20 mouse cellular contexts compared by ENCODE assay signal in the genomic region with DNA sequence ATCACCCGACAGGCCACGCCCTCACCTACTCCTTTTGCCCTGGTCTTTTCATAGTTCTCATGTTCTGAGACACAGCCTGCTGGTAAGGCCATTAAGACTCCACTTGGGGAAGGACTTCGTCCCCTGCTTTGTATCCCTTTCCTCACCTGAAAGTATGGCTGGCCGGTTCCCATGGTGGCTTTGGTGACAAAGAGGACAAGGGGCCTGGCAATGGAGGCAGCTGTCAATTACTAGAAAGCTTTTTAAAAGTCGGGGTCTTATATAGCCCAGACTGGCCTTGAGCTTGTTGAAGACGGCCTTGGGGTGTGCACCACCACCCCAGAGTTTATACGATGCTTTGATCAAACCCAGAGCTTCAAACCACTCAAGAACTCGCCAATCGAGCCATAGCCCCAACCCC. TPM values are rescaled to one million over a fixed set of nuclear protein-coding genes. Genes with fewer than 3 reads are reported as not detected.
DNase-seq lines count a peak whose midpoint lies in the region; ATAC-seq and TF ChIP-seq lines count a peak whose summit lies in the region.
"Had no signal": no experiment of that assay in that cellular context is flagged by ENCODE, and none has a peak within 500 bp of the region (broad histone marks: within the 10 kb centered on the region; RNA-seq: fewer than 3 reads in every experiment).

No protein-coding gene starts in this region.

- H3K4me2 ChIP-seq in midbrain, embryonic 11.5 days, result no peak overlapping the region
- no peak overlapping the region for H3K4me2 ChIP-seq in midbrain, postnatal 0 days (ENCODE audit: low read depth, low read length, poor library complexity, severe bottlenecking)

- no peak overlapping the region for H3K9ac ChIP-seq in midbrain, embryonic 11.5 days (ENCODE audit: low read length)
- no peak overlapping the region for H3K9ac ChIP-seq in midbrain, postnatal 0 days (replicated peaks; ENCODE audit: low read length, poor library complexity, severe bottlenecking)

- H3K4me1 ChIP-seq in megakaryocyte, embryonic 14.5 days, result peaks cover 25% of the 10 kb centered on the region
- no peaks in the 10 kb centered on the region for H3K4me1 ChIP-seq in midbrain, embryonic 11.5 days (ENCODE audit: control insufficient read depth, insufficient read depth, low read length)
- peaks cover 3% of the 10 kb centered on the region; the same call in 1 of the 2 replicates for H3K4me1 ChIP-seq in midbrain, postnatal 0 days (ENCODE audit: insufficient read depth, low read length)

- peak overlapping the region; percentile 8 for H3K4me3 ChIP-seq in megakaryocyte, embryonic 14.5 days (replicated peaks)
- H3K4me3 ChIP-seq in midbrain, embryonic 11.5 days (ENCODE audit: low read depth, low read length), result no peak overlapping the region
- H3K4me3 ChIP-seq in midbrain, postnatal 0 days (ENCODE audit: low read depth, low read length), result no peak overlapping the region

- H3K9me3 ChIP-seq in megakaryocyte, embryonic 14.5 days, result peaks cover 4% of the 10 kb centered on the region
- H3K9me3 ChIP-seq in midbrain, embryonic 11.5 days (ENCODE audit: control insufficient read depth, low read length), result no peaks in the 10 kb centered on the region
- H3K9me3 ChIP-seq in midbrain, postnatal 0 days (ENCODE audit: low read length), result no peaks in the 10 kb centered on the region

- H3K36me3 ChIP-seq in megakaryocyte, embryonic 14.5 days (replicated peaks; ENCODE audit: low read length), result no peaks in the 10 kb centered on the region
- no peaks in the 10 kb centered on the region for H3K36me3 ChIP-seq in midbrain, embryonic 11.5 days (ENCODE audit: control insufficient read depth, insufficient read depth, low read length)
- no peaks in the 10 kb centered on the region for H3K36me3 ChIP-seq in midbrain, postnatal 0 days (ENCODE audit: insufficient read depth, low read length)
- H3K36me3 ChIP-seq: G1E had no signal

- H3K27me3 ChIP-seq in megakaryocyte, embryonic 14.5 days (replicated peaks), result peaks cover 90% of the 10 kb centered on the region
- H3K27me3 ChIP-seq in midbrain, embryonic 11.5 days (ENCODE audit: control insufficient read depth, insufficient read depth, low read length), result no peaks in the 10 kb centered on the region
- H3K27me3 ChIP-seq in midbrain, postnatal 0 days (ENCODE audit: insufficient read depth, low read length), result no peaks in the 10 kb centered on the region
- H3K27me3 ChIP-seq: Patski had no signal

- H3K27ac ChIP-seq in midbrain, embryonic 11.5 days (ENCODE audit: low read depth, low read length), result no peak overlapping the region
- no peak overlapping the region for H3K27ac ChIP-seq in midbrain, postnatal 0 days (ENCODE audit: low read depth, low read length)

- TF ChIP-seq CTCF in midbrain, postnatal 0 days (IDR thresholded peaks at IDR 0.05), result no peak

- 92% methylated on average over 9 of the region's 9 CpGs for WGBS in midbrain, embryonic 11.5 days
- WGBS in midbrain, postnatal 0 days, result 92% methylated on average over 9 of the region's 9 CpGs

- peak; percentile 85 for DNase-seq in heart, adult 11 months
- no peak for DNase-seq in heart, adult 18-20 months
- peak; percentile 69 for DNase-seq in midbrain, embryonic 11.5 days (ENCODE audit: low spot score, missing footprints)
- no peak for DNase-seq in midbrain, postnatal 0 days (ENCODE audit: low spot score)
- DNase-seq: adrenal gland, adult 2 months; adrenal gland, adult 8-10 months; adrenal gland, postnatal 10 days; adrenal gland, postnatal 14 days; adrenal gland, postnatal 25 days; adrenal gland, postnatal 36 days; B cell, adult 2 months; cerebellum, adult 11 months; cerebellum, adult 11-12 months; cerebellum, adult 18-20 months had no signal

- no peak for ATAC-seq in megakaryocyte, adult 5-6 weeks (ENCODE audit: poor library complexity, severe bottlenecking)
- ATAC-seq in midbrain, embryonic 11.5 days (ENCODE audit: low FRiP score), result no peak
- no peak for ATAC-seq in midbrain, postnatal 0 days (ENCODE audit: low FRiP score)
- ATAC-seq: activated CD4-positive, CD25-positive, alpha-beta regulatory T cell, adult 4 months; CD4-positive, CD25-positive, alpha-beta regulatory T cell, adult 4 months; Patski had no signal

RNA-seq across cellular contexts. Expression of gene Rph3al, which starts 39.7 kb away (rescaled TPM):
- 10 to 100 TPM in 1 of 2 experiments, 1 to 10 TPM in 1; 7.4 to 10.0 TPM for total RNA-seq in heart, adult 18-20 months (2021)
- polyA plus RNA-seq in megakaryocyte, embryonic 14.5 days (2012; ENCODE audit: insufficient read depth, low replicate concordance), result 0.25 TPM in 1 of 2 replicates, not detected in the other
- total RNA-seq in megakaryocyte, adult 5-6 weeks (2015), result 0.49 and 0.84 TPM in 2 replicates
- 1.3 TPM in 1 of 2 replicates, not detected in the other for total RNA-seq in megakaryocyte, adult 5-6 weeks (2017)
- polyA plus RNA-seq in midbrain, embryonic 11.5 days (2014; fragmentation: Nextera tagmentation; extraction: Ambion mirVana), result 0.66 and 1.1 TPM in 2 replicates
- 3.4 and 4.0 TPM in 2 replicates for total RNA-seq in midbrain, postnatal 0 days (2014; rRNA removed)
- 3.0 and 3.1 TPM in 2 replicates for polyA plus RNA-seq in midbrain, postnatal 0 days (2015; fragmentation: Nextera tagmentation; extraction: Ambion mirVana)
- total RNA-seq: G1E had no signal
- polyA plus RNA-seq: G1E had no signal

Comparison
In these comparisons a context has a peak if more than half of its experiments do, and no peak if none do; other contexts are left out.
1. DNase-seq: peak in heart, adult 11 months (single experiment) and midbrain, embryonic 11.5 days (single experiment); none in heart, adult 18-20 months (0 of 2) and midbrain, postnatal 0 days (single experiment).